Mouse (Mus musculus): ENCODE measurements around the gene Katna1.

DNA sequence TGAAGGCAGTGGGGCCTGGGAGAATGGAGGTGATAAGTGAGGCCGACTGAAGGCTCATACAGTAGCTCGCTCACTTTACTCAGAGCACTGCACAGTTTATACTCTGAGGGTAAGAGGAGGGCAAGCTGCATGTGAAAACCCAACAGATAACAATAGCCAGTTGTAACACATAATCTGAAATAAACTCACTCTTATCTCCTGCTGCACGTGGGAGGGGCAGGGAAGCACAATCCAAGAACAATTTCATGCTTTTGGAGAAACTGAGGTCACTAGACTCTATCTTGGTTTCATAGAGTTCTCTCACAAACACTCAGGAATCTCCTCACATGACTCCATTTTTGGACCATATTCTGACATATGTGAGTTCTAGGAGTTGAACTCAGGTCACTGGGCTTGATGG is 75.5 kb downstream of the Katna1 start:
- TF ChIP-seq GATA1 (IDR thresholded peaks at IDR 0.05; ENCODE audit: borderline replicate concordance, low read length): no peak
- no peak for TF ChIP-seq FLI1 (IDR thresholded peaks at IDR 0.05; ENCODE audit: low read length)

Data from megakaryocyte, embryonic 14.5 days (primary cell).